Mouse (Mus musculus): ENCODE results near the gene Akr1a1. TPM values are rescaled to one million over a fixed set of nuclear protein-coding genes. Genes with fewer than 3 reads are reported as not detected.

The Akr1a1 gene
- polyA plus RNA-seq (2014; fragmentation: Nextera tagmentation; extraction: Ambion mirVana): 762 and 846 TPM in 2 replicates

DNA sequence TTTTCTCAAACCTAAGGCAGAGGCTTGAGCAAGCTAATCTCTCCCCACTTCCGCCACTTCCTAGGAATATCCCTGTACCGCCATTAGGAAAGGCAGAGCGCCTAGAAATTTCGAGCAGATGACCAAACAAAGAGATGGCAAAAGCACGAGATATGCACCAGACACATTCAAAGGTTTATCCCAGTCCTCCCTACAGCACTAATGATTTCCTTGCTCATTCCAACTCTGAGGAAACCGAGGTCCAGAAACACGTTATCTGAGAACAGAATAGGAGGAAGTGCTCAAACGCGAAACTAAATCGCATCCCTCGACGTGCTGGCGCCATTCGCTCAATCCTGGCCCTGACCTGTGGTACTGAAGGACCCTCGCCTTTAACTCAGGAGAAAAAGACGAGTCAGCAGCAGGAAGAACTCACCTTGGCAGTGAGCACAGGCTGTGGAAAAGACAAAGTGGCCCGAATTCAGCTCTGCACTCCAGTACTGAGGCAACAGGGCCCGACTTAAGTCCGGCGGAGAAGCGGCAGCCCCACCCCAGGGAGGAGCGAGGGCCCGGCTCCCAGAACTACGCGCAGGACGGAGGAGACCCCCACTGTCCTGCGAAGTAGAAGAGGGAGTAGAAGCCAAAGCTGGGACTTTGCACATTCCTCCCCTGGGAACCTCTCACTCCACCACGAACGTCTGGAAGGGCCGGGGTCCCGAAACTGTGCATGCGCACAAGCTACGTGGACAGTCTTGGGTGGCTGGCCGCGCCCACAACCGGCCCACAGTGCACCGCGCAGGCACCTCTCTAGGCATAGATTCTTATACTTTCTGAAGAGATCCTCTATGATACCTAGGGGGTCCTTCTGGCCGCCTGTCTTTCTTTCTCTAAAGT lies at the start of gene Akr1a1:
Gene Akr1a1 (minus strand): TSS at position 757 of the 873 bp plus-strand sequence.
- peak within 1 kb of the TSS; percentile 90 for H3K4me2 ChIP-seq (ENCODE audit: low read depth, low read length)
- peaks cover 9% of the 10 kb centered on the region for H3K4me1 ChIP-seq (ENCODE audit: control insufficient read depth, insufficient read depth, low read length)
- peak within 1 kb of the TSS; percentile 79 for H3K4me3 ChIP-seq (ENCODE audit: low read depth, low read length)
- H3K27ac ChIP-seq (replicated peaks; ENCODE audit: low read depth, low read length): peak within 1 kb of the TSS; percentile 92
- ATAC-seq (ENCODE audit: low read depth) (peak; percentile 100), DNase-seq (ENCODE audit: low spot score) (peak; percentile 98)
- no peaks in the 10 kb centered on the region for H3K27me3 ChIP-seq (replicated peaks; ENCODE audit: control insufficient read depth, insufficient read depth, low read length)
- no peaks in the 10 kb centered on the region for H3K9me3 ChIP-seq (ENCODE audit: control insufficient read depth, low read length)
- H3K36me3 ChIP-seq (ENCODE audit: control insufficient read depth, insufficient read depth, low read length): peaks cover 34% of the 10 kb centered on the region
- H3K9ac ChIP-seq (ENCODE audit: low read depth, low read length): peak within 1 kb of the TSS; percentile 89
- under 1% methylated on average over 29 of the region's 39 CpGs for WGBS

DNA sequence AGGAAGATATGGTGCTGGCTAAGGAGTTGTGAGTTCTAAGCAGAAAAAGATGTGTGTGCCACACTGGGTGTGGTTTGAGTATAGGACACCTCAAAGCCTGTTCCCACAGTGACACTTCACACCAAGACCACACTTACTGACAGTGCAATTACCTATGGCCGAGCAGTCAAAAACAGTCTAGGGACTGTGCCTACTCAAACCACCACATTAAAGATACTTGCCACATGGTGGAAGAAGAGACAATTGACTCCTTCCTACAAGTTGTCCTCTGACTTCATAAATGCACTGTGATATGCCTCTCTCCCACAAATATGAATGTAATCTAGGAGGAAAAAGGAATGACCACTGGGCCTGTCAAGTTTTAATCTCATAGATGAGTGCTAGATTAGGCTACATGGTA lies 49.5 kb upstream of the Akr1a1 start:
- Histone ChIP-seq H3K9me3 (ENCODE audit: control insufficient read depth, low read length) (no peaks in the 10 kb centered on the region), H3K4me1 (ENCODE audit: control insufficient read depth, insufficient read depth, low read length) (no peaks in the 10 kb centered on the region), H3K4me2 (ENCODE audit: low read depth, low read length) (no peak overlapping the region), H3K27me3 (replicated peaks; ENCODE audit: control insufficient read depth, insufficient read depth, low read length) (no peaks in the 10 kb centered on the region), H3K27ac (replicated peaks; ENCODE audit: low read depth, low read length) (no peak overlapping the region), H3K36me3 (ENCODE audit: control insufficient read depth, insufficient read depth, low read length) (peaks cover 64% of the 10 kb centered on the region), H3K9ac (ENCODE audit: low read depth, low read length) (no peak overlapping the region), H3K4me3 (ENCODE audit: low read depth, low read length) (no peak overlapping the region)
- no peak for DNase-seq (ENCODE audit: low spot score)
- ATAC-seq (ENCODE audit: low read depth): no peak
- 76% methylated on average over 1 of the region's 1 CpGs for WGBS

DNA sequence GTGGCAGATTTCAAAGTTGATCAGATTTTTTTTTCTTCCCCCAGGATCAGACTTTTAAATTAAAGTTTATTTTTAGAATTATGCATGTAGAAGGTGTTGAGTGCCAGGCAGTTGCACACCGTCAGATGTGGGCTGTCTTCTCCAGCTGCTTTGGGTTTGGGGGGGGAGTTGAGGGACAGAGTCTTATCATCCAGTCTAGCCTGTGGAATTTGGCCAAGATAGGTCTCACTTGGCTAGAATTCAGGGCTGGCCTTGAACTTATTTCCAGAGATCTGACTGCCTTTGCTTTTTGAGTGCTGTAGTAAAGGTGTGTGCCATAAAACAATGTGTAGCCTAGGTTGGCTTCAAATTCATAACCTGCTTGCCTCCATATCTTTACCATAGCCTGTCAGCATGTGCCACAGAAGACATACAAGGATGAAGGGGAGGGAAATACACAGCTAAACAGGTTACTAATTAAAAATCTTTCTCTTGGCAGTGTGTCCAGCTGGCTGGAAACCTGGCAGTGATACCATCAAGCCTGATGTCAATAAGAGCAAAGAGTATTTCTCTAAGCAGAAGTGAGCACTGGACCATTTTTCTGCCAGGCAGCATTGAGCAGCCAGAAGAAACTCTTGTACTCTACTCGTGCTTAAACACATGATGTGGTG lies 47.3 kb upstream of the Akr1a1 start:
- Histone ChIP-seq H3K27ac (replicated peaks; ENCODE audit: low read depth, low read length) (no peak overlapping the region), H3K4me3 (ENCODE audit: low read depth, low read length) (no peak overlapping the region), H3K27me3 (replicated peaks; ENCODE audit: control insufficient read depth, insufficient read depth, low read length) (no peaks in the 10 kb centered on the region), H3K36me3 (ENCODE audit: control insufficient read depth, insufficient read depth, low read length) (peaks cover 78% of the 10 kb centered on the region), H3K4me2 (ENCODE audit: low read depth, low read length) (no peak overlapping the region), H3K4me1 (ENCODE audit: control insufficient read depth, insufficient read depth, low read length) (no peaks in the 10 kb centered on the region), H3K9me3 (ENCODE audit: control insufficient read depth, low read length) (no peaks in the 10 kb centered on the region), H3K9ac (ENCODE audit: low read depth, low read length) (no peak overlapping the region)
- DNase-seq (ENCODE audit: low spot score) (no peak), ATAC-seq (ENCODE audit: low read depth) (no peak)
- 84% methylated on average over 2 of the region's 2 CpGs for WGBS

- H3K9ac ChIP-seq (ENCODE audit: low read depth, low read length): no peak overlapping the region
- no peaks in the 10 kb centered on the region for H3K4me1 ChIP-seq (ENCODE audit: control insufficient read depth, insufficient read depth, low read length)
- WGBS: 71% methylated on average over 2 of the region's 2 CpGs
- ATAC-seq (ENCODE audit: low read depth) (no peak), DNase-seq (ENCODE audit: low spot score) (no peak)
- no peak overlapping the region for H3K27ac ChIP-seq (replicated peaks; ENCODE audit: low read depth, low read length)
- no peak overlapping the region for H3K4me2 ChIP-seq (ENCODE audit: low read depth, low read length)
- no peaks in the 10 kb centered on the region for H3K9me3 ChIP-seq (ENCODE audit: control insufficient read depth, low read length)
- peaks cover 98% of the 10 kb centered on the region for H3K36me3 ChIP-seq (ENCODE audit: control insufficient read depth, insufficient read depth, low read length)
- H3K4me3 ChIP-seq (ENCODE audit: low read depth, low read length): no peak overlapping the region
- H3K27me3 ChIP-seq (replicated peaks; ENCODE audit: control insufficient read depth, insufficient read depth, low read length): no peaks in the 10 kb centered on the region
Measured at GRCm38 (mm10) chr4:116693785-116694184, 42.3 kb upstream of the Akr1a1 start.

DNA sequence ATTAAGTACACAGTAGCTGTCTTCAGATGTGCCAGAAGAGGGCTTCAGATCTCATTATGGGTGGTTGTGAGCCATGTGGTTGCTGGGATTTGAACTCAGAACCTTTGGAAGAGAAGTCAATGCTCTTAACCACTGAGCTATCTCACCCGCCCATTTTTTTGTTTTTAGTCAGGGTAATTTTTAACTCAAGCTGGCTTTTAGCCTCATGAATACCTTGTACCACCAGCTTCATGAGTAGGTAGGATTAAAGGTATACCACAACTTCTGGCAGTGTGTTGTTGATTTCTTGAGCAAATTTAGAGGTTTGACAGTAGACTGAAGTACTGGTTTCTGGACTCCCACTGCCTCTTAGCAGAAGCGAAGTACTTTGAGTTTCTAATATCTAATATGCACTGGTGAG lies 40.7 kb upstream of the Akr1a1 start:
- H3K4me3 ChIP-seq (ENCODE audit: low read depth, low read length): no peak overlapping the region
- H3K4me2 ChIP-seq (ENCODE audit: low read depth, low read length): no peak overlapping the region
- no peak overlapping the region for H3K9ac ChIP-seq (ENCODE audit: low read depth, low read length)
- H3K4me1 ChIP-seq (ENCODE audit: control insufficient read depth, insufficient read depth, low read length): peaks cover 2% of the 10 kb centered on the region; the same call in 1 of the 2 replicates
- H3K9me3 ChIP-seq (ENCODE audit: control insufficient read depth, low read length): no peaks in the 10 kb centered on the region
- WGBS: 88% methylated on average over 2 of the region's 2 CpGs
- no peak for DNase-seq (ENCODE audit: low spot score)
- ATAC-seq (ENCODE audit: low read depth): no peak
- H3K36me3 ChIP-seq (ENCODE audit: control insufficient read depth, insufficient read depth, low read length): peaks cover 93% of the 10 kb centered on the region
- H3K27me3 ChIP-seq (replicated peaks; ENCODE audit: control insufficient read depth, insufficient read depth, low read length): no peaks in the 10 kb centered on the region
- H3K27ac ChIP-seq (replicated peaks; ENCODE audit: low read depth, low read length): no peak overlapping the region

DNA sequence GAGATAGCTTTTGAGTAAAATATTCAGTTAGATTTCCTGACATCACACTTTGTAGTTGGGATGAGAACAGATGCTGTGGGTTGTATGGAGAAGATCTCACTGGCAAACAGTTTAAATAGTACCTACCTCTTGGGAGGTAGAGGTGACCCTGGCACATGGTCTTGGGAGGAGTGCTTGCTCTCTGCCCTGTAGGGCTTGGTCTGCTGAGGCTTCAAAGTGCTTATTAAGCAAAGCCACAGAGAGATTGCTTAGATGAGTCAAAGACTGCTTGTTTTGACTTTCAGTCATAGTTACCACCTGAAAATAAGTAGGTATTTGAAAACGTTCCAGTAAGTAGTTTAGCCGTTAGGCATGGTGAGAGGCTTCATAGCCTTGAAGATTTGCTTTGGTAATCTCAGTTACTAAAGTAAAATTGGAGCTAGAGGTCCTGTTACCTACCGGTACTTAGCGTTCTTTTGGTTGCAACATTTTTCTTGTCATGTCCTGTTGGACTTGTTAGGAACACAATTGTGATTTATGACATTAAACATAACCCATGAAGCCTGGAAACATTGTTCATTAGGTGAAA lies 37.9 kb upstream of the Akr1a1 start:
- ATAC-seq (ENCODE audit: low read depth) (no peak), DNase-seq (ENCODE audit: low spot score) (no peak)
- Histone ChIP-seq H3K9ac (ENCODE audit: low read depth, low read length) (no peak overlapping the region), H3K4me1 (ENCODE audit: control insufficient read depth, insufficient read depth, low read length) (peaks cover 14% of the 10 kb centered on the region), H3K4me2 (ENCODE audit: low read depth, low read length) (no peak overlapping the region), H3K4me3 (ENCODE audit: low read depth, low read length) (no peak overlapping the region), H3K27me3 (replicated peaks; ENCODE audit: control insufficient read depth, insufficient read depth, low read length) (no peaks in the 10 kb centered on the region), H3K27ac (replicated peaks; ENCODE audit: low read depth, low read length) (no peak overlapping the region), H3K9me3 (ENCODE audit: control insufficient read depth, low read length) (no peaks in the 10 kb centered on the region), H3K36me3 (ENCODE audit: control insufficient read depth, insufficient read depth, low read length) (peaks cover 65% of the 10 kb centered on the region)
- WGBS: 86% methylated on average over 4 of the region's 4 CpGs

DNA sequence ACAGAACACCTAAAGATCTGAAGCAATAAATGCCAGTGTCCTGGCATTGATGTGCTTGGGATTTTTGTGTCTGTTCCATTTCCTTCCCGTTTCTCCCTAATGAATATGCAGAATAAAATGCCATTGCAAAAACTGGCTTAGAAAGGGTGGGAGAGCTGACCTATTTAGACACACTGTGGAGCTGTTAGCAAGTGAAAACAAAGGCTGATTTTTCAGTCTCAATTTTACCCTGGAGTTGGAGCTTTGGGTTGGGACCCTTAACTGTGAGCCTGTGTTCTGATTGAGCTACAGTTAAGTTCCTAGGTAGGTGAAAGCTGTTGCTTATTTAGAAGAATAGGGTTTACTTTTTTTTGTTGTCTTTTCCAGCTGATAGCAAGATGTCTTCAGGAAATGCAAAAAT lies 35.6 kb upstream of the Akr1a1 start:
- H3K4me3 ChIP-seq (ENCODE audit: low read depth, low read length): peak overlapping the region; percentile 57
- DNase-seq (ENCODE audit: low spot score): no peak
- peaks cover 14% of the 10 kb centered on the region for H3K4me1 ChIP-seq (ENCODE audit: control insufficient read depth, insufficient read depth, low read length)
- WGBS: 17% methylated on average over 1 of the region's 1 CpGs
- no peaks in the 10 kb centered on the region for H3K27me3 ChIP-seq (replicated peaks; ENCODE audit: control insufficient read depth, insufficient read depth, low read length)
- H3K9ac ChIP-seq (ENCODE audit: low read depth, low read length): peak overlapping the region; percentile 74
- H3K27ac ChIP-seq (replicated peaks; ENCODE audit: low read depth, low read length): no peak overlapping the region
- H3K9me3 ChIP-seq (ENCODE audit: control insufficient read depth, low read length): no peaks in the 10 kb centered on the region
- no peak for ATAC-seq (ENCODE audit: low read depth)
- H3K4me2 ChIP-seq (ENCODE audit: low read depth, low read length): peak overlapping the region; percentile 85
- H3K36me3 ChIP-seq (ENCODE audit: control insufficient read depth, insufficient read depth, low read length): peaks cover 42% of the 10 kb centered on the region

DNA sequence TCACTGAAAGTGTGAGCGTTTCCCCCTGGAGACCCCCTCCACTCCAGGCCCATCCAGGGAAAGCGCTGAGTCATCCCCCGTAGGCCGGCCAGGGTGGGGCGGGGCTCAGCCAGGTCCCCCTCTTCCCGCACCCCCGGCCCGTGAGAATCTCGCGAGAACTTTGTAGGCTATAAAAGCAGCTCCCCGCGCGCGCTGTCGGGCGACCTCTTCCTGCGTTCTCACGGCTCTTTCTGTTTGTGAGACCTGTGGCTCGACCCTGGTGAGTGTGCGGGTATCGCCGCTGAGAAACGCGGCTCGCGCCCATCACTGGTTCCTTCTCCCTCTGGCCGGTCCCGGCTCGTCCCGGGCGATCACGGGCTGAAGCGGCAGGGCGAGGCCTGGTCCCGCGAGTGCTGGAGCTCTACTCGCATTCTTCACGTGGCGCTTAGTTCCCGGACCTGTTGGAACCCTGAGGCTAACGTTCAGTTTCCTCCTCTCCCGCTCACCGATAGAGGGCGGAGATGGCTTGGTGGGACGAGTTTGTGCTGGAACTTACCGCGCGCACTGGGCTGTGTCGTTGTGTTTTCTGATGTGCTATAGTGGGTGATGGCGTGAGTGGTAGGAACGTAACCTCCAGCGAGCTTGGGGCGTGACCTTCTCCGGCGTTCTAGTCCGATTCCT lies 34.1 kb upstream of the Akr1a1 start, which contains the start of gene Prdx1:
Gene Prdx1 (plus strand): TSS at position 143 of the 660 bp plus-strand sequence.
- no peaks in the 10 kb centered on the region for H3K27me3 ChIP-seq (replicated peaks; ENCODE audit: control insufficient read depth, insufficient read depth, low read length)
- peak within 1 kb of the TSS; percentile 74 for H3K9ac ChIP-seq (ENCODE audit: low read depth, low read length)
- H3K36me3 ChIP-seq (ENCODE audit: control insufficient read depth, insufficient read depth, low read length): peaks cover 27% of the 10 kb centered on the region
- H3K4me3 ChIP-seq (ENCODE audit: low read depth, low read length): peak within 1 kb of the TSS; percentile 57
- H3K27ac ChIP-seq (replicated peaks; ENCODE audit: low read depth, low read length): peak within 1 kb of the TSS; percentile 92
- H3K4me2 ChIP-seq (ENCODE audit: low read depth, low read length): peak within 1 kb of the TSS; percentile 85
- under 1% methylated on average over 42 of the region's 56 CpGs for WGBS
- no peaks in the 10 kb centered on the region for H3K9me3 ChIP-seq (ENCODE audit: control insufficient read depth, low read length)
- ATAC-seq (ENCODE audit: low read depth) (peak; percentile 96), DNase-seq (ENCODE audit: low spot score) (peak; percentile 96)
- H3K4me1 ChIP-seq (ENCODE audit: control insufficient read depth, insufficient read depth, low read length): peaks cover 14% of the 10 kb centered on the region

Data from embryonic facial prominence, embryonic 14.5 days (tissue).